Mouse (Mus musculus): ENCODE measurements at regions not wholly inside any gene's neighbourhood (a gene's known extent, or its start where the extent isn't known, plus 50 kb on each side); places are given as distances from the start of the nearest gene placed in this dataset.

GRCm38 (mm10) chr2:114935436-114935835 is 280.7 kb upstream of the Dph6 start:
- TF ChIP-seq USF1 (IDR thresholded peaks at IDR 0.05; ENCODE audit: low read depth): no peak
- TF ChIP-seq CTCF (IDR thresholded peaks at IDR 0.05; ENCODE audit: control insufficient read depth, insufficient read depth, insufficient read length): no peak
- no peak for TF ChIP-seq MYOD1 (IDR thresholded peaks at IDR 0.05; ENCODE audit: control insufficient read depth, insufficient read length, low read depth)
- TF ChIP-seq CEBPB (IDR thresholded peaks at IDR 0.05; ENCODE audit: low read depth): no peak
- no peak for TF ChIP-seq MYOG (IDR thresholded peaks at IDR 0.05; ENCODE audit: control insufficient read depth, extremely low read depth, insufficient read length)
- TF ChIP-seq FOSL1 (IDR thresholded peaks at IDR 0.05; ENCODE audit: insufficient read depth, low read length, poor library complexity, severe bottlenecking): no peak
- TF ChIP-seq MAX (IDR thresholded peaks at IDR 0.05): no peak

Data from C2C12 (cell line).